ENCODE assay signal across 24 mouse cellular contexts in the genomic region with DNA sequence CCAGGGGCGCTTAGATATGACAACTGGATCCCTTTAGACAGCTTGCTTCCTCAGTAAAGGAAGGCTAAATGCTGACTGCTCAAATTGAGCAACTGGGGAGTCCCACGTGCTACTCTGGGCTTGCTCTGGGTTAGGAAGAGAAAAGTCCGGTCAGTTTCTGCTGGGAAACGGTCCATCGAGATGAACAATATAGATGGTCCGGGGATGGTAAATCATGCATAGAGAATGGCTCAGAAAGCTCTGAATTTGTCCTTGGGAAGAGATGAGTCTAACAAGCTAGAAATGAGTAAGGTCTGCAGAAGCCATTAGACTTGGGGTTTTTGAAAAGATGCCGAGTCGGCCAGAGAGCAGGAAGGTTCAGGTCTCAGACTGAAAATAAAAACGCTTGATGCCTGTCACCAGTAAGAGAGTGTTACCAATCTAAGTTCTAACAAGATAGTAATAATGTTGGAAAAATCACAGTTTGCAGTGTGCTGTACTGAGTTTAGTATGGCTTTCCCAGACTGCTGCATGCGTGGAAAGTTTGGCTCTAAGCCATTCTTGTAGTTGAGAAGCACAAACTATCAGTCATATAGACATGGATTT.
A peak's percentile ranks its signal among the peaks of the same experiment; 100 is the strongest.
DNase-seq lines count a peak whose midpoint lies in the region; ATAC-seq and TF ChIP-seq lines count a peak whose summit lies in the region.
"Had no signal": no experiment of that assay in that cellular context is flagged by ENCODE, and none has a peak within 500 bp of the region (broad histone marks: within the 10 kb centered on the region; RNA-seq: fewer than 3 reads in every experiment).

No protein-coding gene starts in this region.

- peak; percentile 98 for TF ChIP-seq EP300 in CH12.LX (IDR thresholded peaks at IDR 0.05; ENCODE audit: low read length)

- no peaks in the 10 kb centered on the region for H3K36me3 ChIP-seq in heart, embryonic 10.5 days
- H3K36me3 ChIP-seq in CH12.LX (replicated peaks in 1 of 2; ENCODE audit: control insufficient read depth in 1 of 2, insufficient read depth in 1 of 2, low read length in 1 of 2) = no peaks in the 10 kb centered on the region
- no peaks in the 10 kb centered on the region for H3K36me3 ChIP-seq in limb, embryonic 14.5 days (ENCODE audit: control insufficient read depth, insufficient read depth, low read length)
- H3K36me3 ChIP-seq: embryonic facial prominence, embryonic 13.5 days; embryonic facial prominence, embryonic 15.5 days; forebrain, embryonic 10.5 days; forebrain, embryonic 12.5 days; G1E had no signal

- H3K79me2 ChIP-seq in CH12.LX (replicated peaks; ENCODE audit: control insufficient read depth, extremely low read depth, insufficient read depth, poor library complexity, severe bottlenecking) = no peaks in the 10 kb centered on the region

- H3K27me3 ChIP-seq in heart, embryonic 10.5 days (ENCODE audit: insufficient read depth, poor library complexity, severe bottlenecking) = no peaks in the 10 kb centered on the region
- no peaks in the 10 kb centered on the region for H3K27me3 ChIP-seq in CH12.LX (replicated peaks)
- H3K27me3 ChIP-seq in limb, embryonic 14.5 days (ENCODE audit: control insufficient read depth, insufficient read depth, low read length) = no peaks in the 10 kb centered on the region
- H3K27me3 ChIP-seq: embryonic facial prominence, embryonic 13.5 days; embryonic facial prominence, embryonic 15.5 days; forebrain, embryonic 12.5 days; Patski had no signal

- no peaks in the 10 kb centered on the region for H3K4me1 ChIP-seq in heart, embryonic 10.5 days
- peaks cover 17% of the 10 kb centered on the region in 2 experiments for H3K4me1 ChIP-seq in CH12.LX (ENCODE audit: control insufficient read depth in 1 of 2, insufficient read depth in 2 of 2)
- H3K4me1 ChIP-seq in limb, embryonic 14.5 days (ENCODE audit: control insufficient read depth, insufficient read depth, low read length) = no peaks in the 10 kb centered on the region
- H3K4me1 ChIP-seq: embryonic facial prominence, embryonic 13.5 days; embryonic facial prominence, embryonic 15.5 days; forebrain, embryonic 10.5 days; forebrain, embryonic 12.5 days had no signal

- in situ Hi-C loops in CH12.LX (cut with MboI; ENCODE audit: low pct_ligation_motif_present, low pct_unique_long_range_greater_than_20kb, low sequenced_read_pairs) = loop anchor here (10.0 kb wide), 1 partner anchor 55 kb away; no protein-coding TSS in a partner anchor

- peak; percentile 65 for ATAC-seq in limb, embryonic 14.5 days (ENCODE audit: low FRiP score, low read depth)
- ATAC-seq: forebrain, embryonic 14.5 days; forebrain, embryonic 16.5 days; Patski had no signal

- dilution Hi-C loops in CH12.LX (cut with MboI; ENCODE audit: extremely low pct_ligation_motif_present, extremely low pct_unique_long_range_greater_than_20kb, low sequenced_read_pairs) = no loop called here

- no peak; the same call in none of the 2 replicates for TF ChIP-seq POLR2A in CH12.LX (IDR thresholded peaks at IDR 0.05; ENCODE audit: low read depth, low read length)
- TF ChIP-seq POLR2A in limb, embryonic 14.5 days (IDR thresholded peaks at IDR 0.05; ENCODE audit: borderline replicate concordance, extremely low read depth, insufficient read depth, insufficient read length) = no peak

- TF ChIP-seq RAD21 in CH12.LX (IDR thresholded peaks at IDR 0.05; ENCODE audit: low read depth, low read length) = peak; percentile 9; the same call in 1 of the 2 replicates

- H3K4me3 ChIP-seq in heart, embryonic 10.5 days = no peak overlapping the region
- H3K4me3 ChIP-seq in CH12.LX (replicated peaks in 1 of 3; ENCODE audit: low read depth in 2 of 3, low read length in 2 of 3, poor library complexity in 1 of 3) = no peak overlapping the region
- H3K4me3 ChIP-seq in limb, embryonic 14.5 days (replicated peaks; ENCODE audit: low read length) = no peak overlapping the region
- H3K4me3 ChIP-seq: embryonic facial prominence, embryonic 13.5 days; embryonic facial prominence, embryonic 15.5 days; erythroblast, embryonic 14.5 days; forebrain, embryonic 10.5 days; forebrain, embryonic 12.5 days had no signal

- 90% methylated on average over 10 of the region's 10 CpGs for WGBS in heart, embryonic 10.5 days
- WGBS in limb, embryonic 14.5 days = 84% methylated on average over 10 of the region's 10 CpGs

- peak overlapping the region; percentile 74 for H3K4me2 ChIP-seq in CH12.LX (ENCODE audit: insufficient read depth, low read depth, poor library complexity, severe bottlenecking)
- H3K4me2 ChIP-seq in limb, embryonic 14.5 days (replicated peaks; ENCODE audit: low read depth, low read length, severe bottlenecking) = no peak overlapping the region
- H3K4me2 ChIP-seq: embryonic facial prominence, embryonic 13.5 days; embryonic facial prominence, embryonic 15.5 days; forebrain, embryonic 12.5 days had no signal

- H3K27ac ChIP-seq in heart, embryonic 10.5 days = no peak overlapping the region
- H3K27ac ChIP-seq in CH12.LX (ENCODE audit: insufficient read depth, low read depth) = peak overlapping the region; percentile 56; the same call in 1 of the 2 replicates
- no peak overlapping the region for H3K27ac ChIP-seq in limb, embryonic 14.5 days (replicated peaks; ENCODE audit: low read depth, low read length)
- H3K27ac ChIP-seq: embryonic facial prominence, embryonic 13.5 days; embryonic facial prominence, embryonic 15.5 days; forebrain, embryonic 10.5 days; forebrain, embryonic 12.5 days had no signal

- H3K9me3 ChIP-seq in heart, embryonic 10.5 days = no peaks in the 10 kb centered on the region
- no peaks in the 10 kb centered on the region for H3K9me3 ChIP-seq in CH12.LX (replicated peaks; ENCODE audit: low read length)
- H3K9me3 ChIP-seq in limb, embryonic 14.5 days (ENCODE audit: control insufficient read depth, low read length) = no peaks in the 10 kb centered on the region
- H3K9me3 ChIP-seq: embryonic facial prominence, embryonic 13.5 days; embryonic facial prominence, embryonic 15.5 days; forebrain, embryonic 10.5 days; forebrain, embryonic 12.5 days; G1E had no signal

- H3K9ac ChIP-seq in CH12.LX (ENCODE audit: insufficient read depth, low read depth) = peak overlapping the region; percentile 6; the same call in 1 of the 2 replicates
- no peak overlapping the region for H3K9ac ChIP-seq in limb, embryonic 14.5 days (ENCODE audit: low read depth, low read length, severe bottlenecking)
- H3K9ac ChIP-seq: embryonic facial prominence, embryonic 13.5 days; embryonic facial prominence, embryonic 15.5 days; forebrain, embryonic 12.5 days had no signal

- peak; percentile 30 for DNase-seq in heart, embryonic 10.5 days (ENCODE audit: low spot score)
- DNase-seq in heart, postnatal 4 days = no peak
- peak; percentile 72 for DNase-seq in CH12.LX (ENCODE audit: extremely low read depth)
- peak; percentile 11 for DNase-seq in limb, embryonic 14.5 days (ENCODE audit: low spot score)
- no peak for DNase-seq in right cerebral cortex, postnatal 4 days
- DNase-seq: adrenal gland, adult 8-10 months; adrenal gland, postnatal 14 days; adrenal gland, postnatal 36 days; cerebellum, adult 11 months; cerebellum, adult 18-20 months; cerebellum, adult 8-10 months; cerebellum, adult 9-11 months; cerebellum, postnatal 14 days; cerebellum, postnatal 36 days; embryo, embryonic 11 days had no signal

- no peak for TF ChIP-seq CTCF in CH12.LX (conservative IDR thresholded peaks at IDR 0.05 in 1 of 2, IDR thresholded peaks at IDR 0.05 in 1 of 2; ENCODE audit: low read depth in 2 of 2, low read length in 2 of 2)

TF ChIP-seq in CH12.LX, 34 proteins besides CTCF, POLR2A, EP300 and RAD21 (continues in another document):
- TF ChIP-seq TBP (conservative IDR thresholded peaks at IDR 0.05; ENCODE audit: low read depth, low read length) (0 out of 2 replicates have a peak, but pooled peaks have one; percentile 33), IRF4 (IDR thresholded peaks at IDR 0.05; ENCODE audit: low read depth, low read length) (peak; percentile 99), KAT2A (IDR thresholded peaks at IDR 0.05; ENCODE audit: insufficient replicate concordance, low read length) (0 out of 2 replicates have a peak, but pooled peaks have one; percentile 57), RCOR1 (conservative IDR thresholded peaks at IDR 0.05; ENCODE audit: low read depth, low read length) (peak; percentile 97), USF1 (IDR thresholded peaks at IDR 0.05; ENCODE audit: low read depth, low read length) (peak; percentile 29; the same call in 1 of the 2 replicates), ETS1 (conservative IDR thresholded peaks at IDR 0.05; ENCODE audit: low read depth, low read length) (peak; percentile 95), CHD1 (IDR thresholded peaks at IDR 0.05; ENCODE audit: low read depth, low read length) (no peak; the same call in none of the 2 replicates), PAX5 (IDR thresholded peaks at IDR 0.05; ENCODE audit: low read length) (no peak), E2F4 (IDR thresholded peaks at IDR 0.05; ENCODE audit: insufficient replicate concordance, low read depth, low read length) (peak; percentile 40; the same call in 1 of the 2 replicates), CHD2 (IDR thresholded peaks at IDR 0.05; ENCODE audit: low read length) (peak; percentile 88), TCF12 (IDR thresholded peaks at IDR 0.05; ENCODE audit: low read depth, low read length) (peak; percentile 86), MYC (IDR thresholded peaks at IDR 0.05; ENCODE audit: low read depth, low read length) (peak; percentile 96), JUN (IDR thresholded peaks at IDR 0.05; ENCODE audit: insufficient read depth, low read depth, low read length) (peak; percentile 99), GABPA (IDR thresholded peaks at IDR 0.05; ENCODE audit: insufficient replicate concordance, low read depth, low read length) (no peak), BHLHE40 (IDR thresholded peaks at IDR 0.05; ENCODE audit: low read depth, low read length) (peak; percentile 83), SMC3 (IDR thresholded peaks at IDR 0.05; ENCODE audit: low read depth, low read length) (peak; percentile 27; the same call in 1 of the 2 replicates), MAFK (IDR thresholded peaks at IDR 0.05; ENCODE audit: insufficient replicate concordance, low read length) (peak; percentile 95), ZC3H11A (IDR thresholded peaks at IDR 0.05; ENCODE audit: low read depth, low read length) (no peak; the same call in 1 of the 2 replicates), MAZ (IDR thresholded peaks at IDR 0.05; ENCODE audit: low read depth, low read length) (peak; percentile 84), MXI1 (IDR thresholded peaks at IDR 0.05; ENCODE audit: low read depth, low read length) (peak; percentile 84), NRF1 (IDR thresholded peaks at IDR 0.05; ENCODE audit: low read depth, low read length) (0 out of 2 replicates have a peak, but pooled peaks have one; percentile 40), ZMIZ1 (IDR thresholded peaks at IDR 0.05; ENCODE audit: low read depth, low read length) (peak; percentile 70), POLR2AphosphoS2 (IDR thresholded peaks at IDR 0.05; ENCODE audit: low read depth, low read length) (no peak), UBTF (IDR thresholded peaks at IDR 0.05; ENCODE audit: low read depth, low read length) (0 out of 2 replicates have a peak, but pooled peaks have one; percentile 44)

Comparison
In these comparisons a context has a peak if more than half of its experiments do, and no peak if none do; other contexts are left out.
1. DNase-seq: peak in heart, embryonic 10.5 days (single experiment), CH12.LX (single experiment) and limb, embryonic 14.5 days (single experiment); none in heart, postnatal 4 days (single experiment) and right cerebral cortex, postnatal 4 days (single experiment).